Mouse (Mus musculus): Measurements from ENCODE around the gene Fstl4. TPM values are rescaled to one million over a fixed set of nuclear protein-coding genes. Genes with fewer than 3 reads are reported as not detected.

The Fstl4 gene
- total and polyA plus RNA-seq, 3 experiments: not detected

DNA sequence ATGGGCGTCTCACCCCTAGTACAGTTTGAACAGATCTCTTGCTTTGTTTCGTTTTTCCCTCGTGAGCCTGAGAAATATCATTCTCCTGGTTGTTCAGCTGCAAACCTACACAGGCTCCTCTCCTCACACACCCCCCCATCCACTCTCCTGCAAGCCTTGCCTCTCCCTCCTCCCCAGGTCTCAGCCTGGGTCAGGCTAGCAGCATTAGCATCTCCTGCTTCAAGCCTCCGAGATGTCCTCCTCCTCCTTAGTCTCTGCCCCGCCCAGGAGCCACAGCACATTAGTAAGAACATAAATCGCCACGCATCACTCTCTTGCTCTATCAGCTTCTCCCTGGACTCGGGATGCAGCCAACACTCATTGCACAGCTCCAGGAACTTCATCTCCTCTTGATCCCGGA is 204.4 kb downstream of the Fstl4 start:
- Histone ChIP-seq H3K27ac (ENCODE audit: control insufficient read depth, low read depth, low read length) (no peak overlapping the region), H3K27me3 (ENCODE audit: control insufficient read depth in 1 of 2, insufficient read depth in 2 of 2, low read length in 2 of 2) (no peaks in the 10 kb centered on the region), H3K4me3 (ENCODE audit: control insufficient read depth in 1 of 2, insufficient read depth in 1 of 2, low read depth in 2 of 2, low read length in 2 of 2) (no peak overlapping the region), H3K36me3 (ENCODE audit: control insufficient read depth in 1 of 2, insufficient read depth in 2 of 2, low read length in 2 of 2) (no peaks in the 10 kb centered on the region), H3K9ac (ENCODE audit: control insufficient read depth, low read depth, low read length, poor library complexity, severe bottlenecking) (no peak overlapping the region), H3K4me1 (ENCODE audit: control insufficient read depth in 1 of 2, insufficient read depth in 2 of 2, low read length in 2 of 2) (no peaks in the 10 kb centered on the region), H3K9me3 (replicated peaks; ENCODE audit: insufficient read depth, low read length) (no peaks in the 10 kb centered on the region), H3K79me2 (ENCODE audit: control insufficient read depth, insufficient read depth, low read length, poor library complexity) (no peaks in the 10 kb centered on the region)
- TF ChIP-seq CHD2 (IDR thresholded peaks at IDR 0.05; ENCODE audit: low read length) (no peak), ZMIZ1 (IDR thresholded peaks at IDR 0.05; ENCODE audit: low read depth, low read length) (no peak), CTCF (IDR thresholded peaks at IDR 0.05 in 2 of 3, conservative IDR thresholded peaks at IDR 0.05 in 1 of 3; ENCODE audit: control insufficient read depth in 1 of 3, insufficient read depth in 1 of 3, low read depth in 2 of 3, low read length in 3 of 3, poor library complexity in 1 of 3, severe bottlenecking in 1 of 3) (no peak), TCF12 (IDR thresholded peaks at IDR 0.05; ENCODE audit: low read depth, low read length) (no peak), MXI1 (IDR thresholded peaks at IDR 0.05; ENCODE audit: low read depth, low read length) (no peak), POLR2AphosphoS5 (IDR thresholded peaks at IDR 0.05; ENCODE audit: borderline replicate concordance, low read depth, low read length) (no peak), EP300 (IDR thresholded peaks at IDR 0.05; ENCODE audit: low read depth in 1 of 2, low read length in 2 of 2) (no peak)
- DNase-seq (ENCODE audit: low read depth, low spot score): no peak

DNA sequence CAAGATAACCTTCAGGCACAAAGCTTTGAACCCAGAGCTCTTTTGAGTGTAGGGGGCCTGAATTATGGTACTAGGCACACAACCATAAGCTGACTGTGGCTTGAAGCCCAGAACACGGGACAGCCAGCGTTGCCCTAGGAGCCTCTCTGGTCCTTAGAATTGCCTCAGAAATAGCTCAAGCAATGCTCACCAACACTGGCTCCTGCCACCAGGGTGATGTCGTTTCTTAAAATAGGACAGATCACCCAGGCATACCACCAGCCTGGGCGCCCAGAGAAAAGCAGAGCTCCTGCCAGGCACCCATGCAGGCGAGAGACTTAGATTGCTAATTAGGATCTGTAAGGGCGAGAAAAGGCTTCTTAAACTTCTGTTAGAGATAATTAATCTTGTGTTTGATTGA is 206.0 kb downstream of the Fstl4 start:
- Histone ChIP-seq H3K79me2 (ENCODE audit: control insufficient read depth, insufficient read depth, low read length, poor library complexity) (no peaks in the 10 kb centered on the region), H3K4me3 (ENCODE audit: control insufficient read depth in 1 of 2, insufficient read depth in 1 of 2, low read depth in 2 of 2, low read length in 2 of 2) (no peak overlapping the region), H3K36me3 (ENCODE audit: control insufficient read depth in 1 of 2, insufficient read depth in 2 of 2, low read length in 2 of 2) (no peaks in the 10 kb centered on the region), H3K27ac (ENCODE audit: control insufficient read depth, low read depth, low read length) (no peak overlapping the region), H3K27me3 (ENCODE audit: control insufficient read depth in 1 of 2, insufficient read depth in 2 of 2, low read length in 2 of 2) (no peaks in the 10 kb centered on the region), H3K9ac (ENCODE audit: control insufficient read depth, low read depth, low read length, poor library complexity, severe bottlenecking) (no peak overlapping the region), H3K4me1 (ENCODE audit: control insufficient read depth in 1 of 2, insufficient read depth in 2 of 2, low read length in 2 of 2) (no peaks in the 10 kb centered on the region), H3K9me3 (replicated peaks; ENCODE audit: insufficient read depth, low read length) (no peaks in the 10 kb centered on the region)
- TF ChIP-seq UBTF (IDR thresholded peaks at IDR 0.05; ENCODE audit: borderline replicate concordance, insufficient read depth, low read depth, low read length) (no peak), TCF12 (IDR thresholded peaks at IDR 0.05; ENCODE audit: low read depth, low read length) (no peak), MYC (IDR thresholded peaks at IDR 0.05; ENCODE audit: low read depth, low read length) (no peak), MXI1 (IDR thresholded peaks at IDR 0.05; ENCODE audit: low read depth, low read length) (no peak), GATA1 (IDR thresholded peaks at IDR 0.05; ENCODE audit: low read depth, low read length) (no peak), ETS1 (IDR thresholded peaks at IDR 0.05; ENCODE audit: low read depth, low read length) (no peak), TBP (IDR thresholded peaks at IDR 0.05; ENCODE audit: low read depth, low read length) (no peak), E2F4 (IDR thresholded peaks at IDR 0.05; ENCODE audit: borderline replicate concordance, low read depth, low read length) (no peak), ZKSCAN1 (IDR thresholded peaks at IDR 0.05; ENCODE audit: low read depth, low read length) (no peak), MYB (IDR thresholded peaks at IDR 0.05; ENCODE audit: low read depth, low read length) (no peak), GABPA (IDR thresholded peaks at IDR 0.05; ENCODE audit: low read depth, low read length) (no peak), BHLHE40 (IDR thresholded peaks at IDR 0.05; ENCODE audit: borderline replicate concordance, low read depth, low read length) (no peak), ELF1 (IDR thresholded peaks at IDR 0.05; ENCODE audit: low read depth, low read length) (no peak)
- DNase-seq (ENCODE audit: low read depth, low spot score): no peak

Data from MEL (cell line).